Mouse (Mus musculus): ENCODE results near the gene Arrdc2.

DNA sequence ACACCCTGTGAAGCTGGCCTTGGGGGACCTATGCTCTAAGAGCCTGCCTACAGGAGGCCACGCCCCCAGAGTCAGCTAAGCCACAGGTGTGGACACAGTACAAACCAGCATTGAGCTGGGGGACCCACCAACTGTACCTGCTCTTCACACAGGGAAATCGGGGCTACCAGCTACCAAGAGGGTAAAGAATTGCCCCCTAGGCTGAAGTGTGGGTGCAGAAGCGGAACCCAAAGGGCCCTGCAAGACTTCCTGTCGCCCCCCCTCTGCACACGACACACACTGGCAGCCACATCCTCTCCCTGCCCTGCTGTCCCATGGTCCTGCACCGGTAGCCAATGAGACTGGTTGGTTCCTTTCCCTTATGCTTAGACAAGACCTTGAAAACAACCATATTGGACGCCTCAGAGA lies 48.2 kb downstream of the Arrdc2 start:
- TF ChIP-seq POLR2A (IDR thresholded peaks at IDR 0.05; ENCODE audit: control insufficient read depth, low read depth, low read length) (no peak), CTCF (IDR thresholded peaks at IDR 0.05; ENCODE audit: control insufficient read depth, insufficient read depth, insufficient replicate concordance, low read depth, low read length) (no peak)
